Mouse (Mus musculus): ENCODE data around the gene Tigd4.
"Not testable (repeated sequence)": the region's sequence is repeated elsewhere in the genome, so short reads cannot be mapped to it uniquely, and the experiment has no call there.

The Tigd4 gene

GRCm38 (mm10) chr3:84593274-84593673 is at the start of gene Tigd4:
Gene Tigd4 (plus strand): TSS chr3:84593574.
- DNase-seq: no peak

- DNase-seq: no peak
Measured at GRCm38 (mm10) chr3:84547177-84547576, 46.2 kb upstream of the Tigd4 start.

- no peak for DNase-seq
Measured at GRCm38 (mm10) chr3:84555780-84556179, 37.6 kb upstream of the Tigd4 start.

- no peak for DNase-seq
Measured at GRCm38 (mm10) chr3:84558301-84558700, 35.1 kb upstream of the Tigd4 start.

- not testable (repeated sequence) for DNase-seq
Measured at GRCm38 (mm10) chr3:84562911-84563310, 30.5 kb upstream of the Tigd4 start.

- DNase-seq: no peak
Measured at GRCm38 (mm10) chr3:84563415-84563814, 30.0 kb upstream of the Tigd4 start.

- DNase-seq: peak; percentile 58
Measured at GRCm38 (mm10) chr3:84568540-84568939, 24.8 kb upstream of the Tigd4 start.

DNA sequence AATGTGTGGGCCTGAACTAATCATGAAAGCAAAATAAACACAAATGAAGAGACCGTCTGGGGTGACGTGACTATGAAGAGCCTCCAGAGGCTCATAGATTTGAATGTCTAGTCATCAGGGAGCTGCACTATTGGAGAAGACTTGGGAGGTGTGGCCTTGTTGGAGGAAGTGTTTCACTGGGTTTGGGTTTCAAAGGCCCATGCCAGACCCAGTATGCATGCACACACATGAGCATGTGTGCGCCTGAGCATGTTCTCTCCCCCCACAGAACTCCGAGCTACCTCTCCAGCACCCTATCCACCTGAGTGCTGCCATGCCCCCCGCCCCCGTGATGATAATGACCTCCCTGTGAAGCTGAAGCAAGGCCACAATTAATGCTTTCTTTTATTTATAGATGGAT is 23.8 kb upstream of the Tigd4 start:
- DNase-seq: no peak

DNA sequence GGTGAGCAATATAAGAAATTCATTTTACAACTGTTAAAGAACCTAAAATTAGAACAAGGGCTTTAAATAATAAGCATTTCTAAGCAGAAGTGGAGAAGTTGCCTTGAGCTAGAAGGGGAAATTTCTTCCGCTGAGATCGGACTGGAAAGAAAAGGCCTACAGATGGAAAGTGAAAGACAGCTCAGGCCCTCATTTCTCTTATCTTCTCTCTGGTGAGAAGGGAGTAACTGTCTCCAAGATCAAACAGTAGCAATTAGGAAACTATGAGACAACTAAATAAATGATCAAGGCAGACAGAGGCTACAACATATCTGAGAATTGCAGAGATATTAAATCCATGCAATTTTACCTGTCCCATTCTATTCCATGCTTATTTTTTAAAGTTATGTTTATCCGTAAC is 22.9 kb upstream of the Tigd4 start:
- no peak for DNase-seq

DNA sequence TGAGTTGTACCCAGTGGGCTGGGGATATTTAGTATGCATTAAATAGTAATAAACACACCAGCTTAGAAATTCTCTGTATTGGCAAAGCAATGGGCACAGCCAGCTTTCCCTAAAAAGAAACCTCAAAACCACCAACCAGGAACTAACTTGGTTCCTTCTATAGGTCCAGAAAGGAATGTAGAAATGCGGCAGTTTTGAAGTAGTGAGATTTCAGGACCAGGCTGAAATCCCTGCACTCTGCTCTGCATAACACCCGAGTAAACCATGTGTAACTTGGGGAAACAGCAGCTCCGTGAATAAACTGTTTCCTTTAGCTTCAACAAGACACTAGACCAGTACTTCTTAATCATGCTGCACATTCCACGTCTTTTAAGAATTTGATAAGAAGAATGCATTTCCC is 12.7 kb upstream of the Tigd4 start:
- no peak for DNase-seq

GRCm38 (mm10) chr3:84581696-84582022 is 11.7 kb upstream of the Tigd4 start:
- no peak for DNase-seq

DNA sequence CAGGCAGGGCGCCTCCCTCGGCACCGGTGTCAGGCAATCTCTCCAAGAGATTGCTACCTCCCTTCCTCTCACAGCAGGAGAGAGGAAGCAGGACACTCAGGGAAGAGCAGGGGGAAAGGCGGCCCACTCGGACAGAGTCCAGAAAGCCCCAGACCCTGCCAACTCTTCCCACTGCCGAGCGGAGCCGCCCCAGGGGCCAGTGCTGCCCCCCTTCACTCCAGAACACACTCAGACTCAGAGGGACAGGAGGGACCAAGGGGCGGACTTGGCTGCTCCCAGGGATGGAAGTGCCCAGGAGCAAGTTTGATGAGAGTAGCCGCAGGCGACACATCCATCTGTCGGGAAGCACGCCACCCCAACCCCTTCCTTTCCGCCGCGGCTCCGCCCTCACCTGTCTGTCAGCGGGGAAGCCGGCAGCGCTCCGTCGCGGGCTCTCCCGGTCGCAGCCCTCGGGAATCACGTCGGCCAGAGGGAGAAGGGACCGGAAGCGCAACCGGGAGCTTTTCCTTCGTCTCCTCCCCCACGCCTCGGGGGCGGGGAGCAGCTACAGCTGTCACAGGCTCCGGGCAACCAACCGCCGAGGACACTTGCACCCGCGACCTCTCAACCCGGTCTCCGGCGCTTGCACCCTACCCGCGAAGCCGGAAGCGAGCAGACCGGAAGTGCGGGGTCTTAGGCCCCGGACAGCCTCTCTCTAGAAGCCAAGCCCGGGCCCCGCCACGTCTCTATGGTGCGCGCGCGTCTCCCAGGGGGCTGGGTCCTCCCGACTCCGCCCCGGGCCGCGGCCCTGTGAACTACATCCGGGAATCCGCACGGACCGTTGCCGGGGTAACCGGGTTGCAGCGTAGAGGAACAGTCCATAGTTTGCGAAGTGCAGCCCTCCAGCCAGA is 11.1 kb upstream of the Tigd4 start, which contains the start of gene Arfip1:
Arfip1 (minus strand) TSS at position 603 of the 890 bp plus-strand sequence.
- DNase-seq: peak; percentile 95

DNA sequence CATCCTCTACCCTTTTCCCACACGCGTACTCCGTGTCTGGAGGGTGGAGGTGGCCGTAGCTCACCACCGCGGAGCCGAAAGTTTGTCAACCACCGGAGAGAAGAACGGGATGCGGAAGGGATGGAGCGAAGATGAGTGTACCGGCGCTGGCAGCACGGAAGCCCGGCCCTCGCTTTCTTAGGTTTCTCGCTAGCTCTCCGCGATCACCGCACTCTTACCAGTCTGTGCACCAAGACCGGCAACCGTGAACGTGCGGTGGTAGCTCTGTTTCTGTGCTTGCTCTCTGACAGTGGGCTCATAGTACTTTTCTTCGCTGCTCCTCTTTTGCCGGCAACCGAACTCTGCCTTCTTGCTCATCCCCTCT is 10.5 kb upstream of the Tigd4 start:
- DNase-seq: no peak

GRCm38 (mm10) chr3:84586736-84587135 is 6.6 kb upstream of the Tigd4 start:
- no peak for DNase-seq

- no peak for DNase-seq
Measured at GRCm38 (mm10) chr3:84594894-84595676, 1.7 kb downstream of the Tigd4 start.

DNA sequence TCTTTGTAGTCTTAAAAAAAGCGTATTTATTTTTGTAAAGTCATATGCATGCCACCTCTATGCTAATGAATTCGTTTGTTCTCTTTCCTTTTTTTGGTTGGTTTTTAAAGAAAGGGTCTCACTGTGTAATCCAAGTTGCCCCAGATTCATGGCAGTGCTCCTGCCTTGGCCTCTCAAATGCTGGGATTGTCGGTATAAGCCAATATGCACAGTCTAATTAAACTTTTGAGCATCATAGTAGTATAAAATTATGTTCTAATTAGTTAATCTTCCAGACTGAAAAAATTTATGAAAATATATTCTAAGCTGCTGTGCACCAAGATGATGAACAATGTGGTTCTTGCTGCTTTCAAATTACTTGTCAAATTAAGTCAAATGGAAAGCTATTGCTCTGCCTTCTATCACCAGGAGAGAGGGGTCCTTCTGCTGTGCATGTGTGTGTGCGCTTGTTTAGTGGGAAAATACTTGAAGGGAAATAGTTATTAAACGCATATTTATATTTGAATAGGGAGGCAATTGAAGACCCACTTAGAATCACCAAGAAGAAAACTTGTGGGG is 2.4 kb downstream of the Tigd4 start:
- no peak for DNase-seq

DNA sequence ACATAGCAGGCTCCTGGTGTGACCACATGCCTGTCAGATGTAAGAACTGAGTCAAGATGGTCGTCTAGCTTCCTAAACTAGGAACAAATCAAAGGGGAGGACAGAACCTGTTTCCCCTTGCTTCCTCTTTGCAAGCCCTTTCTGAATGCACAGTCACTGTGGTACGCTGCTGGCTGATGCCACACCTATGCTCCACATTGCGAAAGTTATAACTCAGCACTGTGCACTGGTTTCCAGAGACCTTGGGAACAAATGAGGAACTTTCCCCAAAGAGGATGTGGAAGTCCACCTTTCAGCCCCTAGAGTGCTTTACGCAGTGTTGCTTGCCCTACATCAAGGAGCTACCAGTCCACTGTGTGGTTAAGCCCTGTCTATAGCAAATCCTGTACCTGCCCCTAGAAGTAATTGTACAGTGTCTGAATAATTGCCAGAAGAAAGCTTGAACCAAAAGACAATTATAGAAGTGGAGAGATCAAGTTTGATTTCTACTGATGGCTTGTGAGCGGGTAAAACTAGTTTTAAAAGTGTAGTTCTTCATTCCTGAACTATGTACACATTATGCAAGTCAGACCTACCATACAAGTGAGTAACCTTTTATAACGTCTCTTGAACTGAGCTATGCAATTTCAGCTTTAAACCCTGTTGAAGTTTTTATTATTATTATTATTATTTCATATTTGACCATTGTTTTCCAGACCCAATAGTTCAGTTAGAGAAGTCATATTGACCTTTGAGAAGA is 4.8 kb downstream of the Tigd4 start:
- no peak for DNase-seq

GRCm38 (mm10) chr3:84598756-84599155 is 5.4 kb downstream of the Tigd4 start:
- DNase-seq: no peak

- DNase-seq: no peak
Measured at GRCm38 (mm10) chr3:84601870-84602495, 8.6 kb downstream of the Tigd4 start.

- no peak for DNase-seq
Measured at GRCm38 (mm10) chr3:84602759-84603158, 9.4 kb downstream of the Tigd4 start.

- no peak for DNase-seq
Measured at GRCm38 (mm10) chr3:84603212-84603611, 9.8 kb downstream of the Tigd4 start.

- no peak for DNase-seq
Measured at GRCm38 (mm10) chr3:84610183-84610710, 16.9 kb downstream of the Tigd4 start.

Data from cerebellum, adult 9-10 months (tissue).